Mouse (Mus musculus): Measurements from ENCODE around the gene Zcchc4.

GRCm38 (mm10) chr5:52775237-52775636 lies at the start of gene Zcchc4:
- TF ChIP-seq CTCF (IDR thresholded peaks at IDR 0.05; ENCODE audit: insufficient read depth, low read depth, low read length): no peak
- TF ChIP-seq POLR2A (IDR thresholded peaks at IDR 0.05; ENCODE audit: insufficient read depth, low read depth, low read length): no peak
